Mouse (Mus musculus) intestine, embryonic 14.5 days (tissue): ENCODE data around the gene Tjp3. TPM values are rescaled to one million over a fixed set of nuclear protein-coding genes. Genes with fewer than 3 reads are reported as not detected.
A peak's percentile ranks its signal among the peaks of the same experiment; 100 is the strongest.

Experiments used
- ATAC-seq: fragments of 200-750 bp; cut with Nextera tagmentation; replicated peaks from 2 replicates; pipeline ENCODE4 v1.8.0; 2017; ENCODE audit warnings: low read depth, moderate number of reproducible peaks, moderate TSS enrichment, moderate library complexity; ENCODE audit not compliant: low FRiP score, low TSS enrichment
- DNase-seq: peaks from one replicate; pipeline ENCODE4 v3.0.0-alpha.2; 2018; ENCODE audit warnings: low spot score
- H3K27ac ChIP-seq: fragments of 300-500 bp; sonication (generic); 2 replicates; pipeline ENCODE4 v1.5.1; 2014; ENCODE audit warnings: low read depth, mild to moderate bottlenecking, control low read depth
- H3K27me3 ChIP-seq: fragments of 300-500 bp; sonication (generic); replicated peaks from 2 replicates; pipeline ENCODE4 v1.6.1; 2014; ENCODE audit warnings: low read length, control low read depth; ENCODE audit not compliant: control insufficient read depth, insufficient read depth
- H3K36me3 ChIP-seq: fragments of 300-500 bp; sonication (generic); 2 replicates; pipeline ENCODE4 v1.6.1; 2014; ENCODE audit warnings: low read length, control low read depth; ENCODE audit not compliant: control insufficient read depth, insufficient read depth
- H3K4me1 ChIP-seq: fragments of 300-500 bp; sonication (generic); replicated peaks from 2 replicates; pipeline ENCODE4 v1.6.1; 2014; ENCODE audit warnings: low read length, control low read depth, mixed read lengths; ENCODE audit not compliant: control insufficient read depth, insufficient read depth
- H3K4me2 ChIP-seq: fragments of 300-500 bp; sonication (generic); 2 replicates; pipeline ENCODE4 v1.6.1; 2014; ENCODE audit warnings: low read length
- H3K4me3 ChIP-seq: fragments of 300-500 bp; sonication (generic); 2 replicates; pipeline ENCODE4 v1.5.1; 2014; ENCODE audit warnings: low read depth, low read length, control low read depth, mixed read lengths
- H3K9ac ChIP-seq: fragments of 300-500 bp; sonication (generic); 2 replicates; pipeline ENCODE4 v1.6.1; 2014; ENCODE audit warnings: mild to moderate bottlenecking, low read length
- H3K9me3 ChIP-seq: fragments of 300-500 bp; sonication (generic); 2 replicates; pipeline ENCODE4 v1.6.1; 2016; ENCODE audit warnings: low read length, control low read depth; ENCODE audit not compliant: control insufficient read depth
- WGBS: fragments of 180-500 bp; shearing (Covaris S2); extraction: QIAGEN DNeasy Blood & Tissue Kit; methylation state at CpG from one replicate; pipeline ENCODE4 v1.1.7; 2014; 5-methylcytosine and 5-hydroxymethylcytosine counted together
- polyA plus RNA-seq: library from polyadenylated mRNA; unstranded; fragments of >200 nt; fragmentation: Nextera tagmentation; extraction: Ambion mirVana; gene quantifications from 2 replicates; pipeline ENCODE4 v1.2.1, GENCODE M21; 2014

The Tjp3 gene
- polyA plus RNA-seq, 1 experiment from 2014 or later: 44.4 TPM

- H3K27ac ChIP-seq: no peak overlapping the region
- peak overlapping the region; percentile 20; the same call in 1 of the 2 replicates for H3K4me3 ChIP-seq
- peaks cover 55% of the 10 kb centered on the region for H3K36me3 ChIP-seq
- peak overlapping the region; percentile 27; the same call in 1 of the 2 replicates for H3K9ac ChIP-seq
- WGBS: 47% methylated on average over 16 of the region's 16 CpGs
- no peak for ATAC-seq
- DNase-seq: no peak
- no peaks in the 10 kb centered on the region for H3K27me3 ChIP-seq
- H3K4me2 ChIP-seq: peak overlapping the region; percentile 46
- H3K9me3 ChIP-seq: no peaks in the 10 kb centered on the region
- peaks cover 21% of the 10 kb centered on the region for H3K4me1 ChIP-seq
Measured at GRCm38 (mm10) chr10:81316338-81317060, 25.1 kb upstream of the Tjp3 start.

GRCm38 (mm10) chr10:81315587-81315986 is 24.2 kb upstream of the Tjp3 start:
- Histone ChIP-seq H3K4me1 (peaks cover 21% of the 10 kb centered on the region), H3K4me3 (no peak overlapping the region), H3K9ac (no peak overlapping the region), H3K27ac (no peak overlapping the region), H3K36me3 (peaks cover 64% of the 10 kb centered on the region), H3K27me3 (no peaks in the 10 kb centered on the region), H3K9me3 (no peaks in the 10 kb centered on the region), H3K4me2 (no peak overlapping the region)
- WGBS: 93% methylated on average over 16 of the region's 16 CpGs
- DNase-seq: no peak
- ATAC-seq: no peak

DNA sequence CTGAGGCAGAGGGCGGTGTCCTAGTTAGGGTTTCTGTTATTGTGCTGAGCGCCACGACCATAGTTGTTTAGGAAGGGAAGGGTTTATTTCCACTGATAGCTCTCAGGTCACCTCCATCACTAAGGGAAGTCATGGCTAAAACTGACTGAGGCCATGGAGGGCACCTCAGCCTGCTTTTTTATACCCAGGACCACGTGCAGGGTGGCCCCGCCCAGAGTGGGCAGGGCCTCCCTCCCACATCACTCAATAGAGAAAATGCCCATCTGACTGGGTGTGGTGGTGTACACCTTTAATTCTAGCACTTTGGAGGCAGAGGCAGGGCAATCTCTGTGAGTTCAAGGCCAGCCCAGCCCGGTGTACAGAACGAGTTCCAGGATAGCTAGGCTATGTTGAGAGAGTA is 22.8 kb upstream of the Tjp3 start:
- H3K4me2 ChIP-seq: no peak overlapping the region
- H3K9ac ChIP-seq: no peak overlapping the region
- H3K4me1 ChIP-seq: peaks cover 13% of the 10 kb centered on the region
- no peak overlapping the region for H3K4me3 ChIP-seq
- H3K9me3 ChIP-seq: no peaks in the 10 kb centered on the region
- DNase-seq (no peak), ATAC-seq (no peak)
- H3K27me3 ChIP-seq: no peaks in the 10 kb centered on the region
- H3K36me3 ChIP-seq: peaks cover 78% of the 10 kb centered on the region
- H3K27ac ChIP-seq: no peak overlapping the region
- WGBS: 76% methylated on average over 7 of the region's 7 CpGs

- WGBS: 96% methylated on average over 13 of the region's 13 CpGs
- no peak overlapping the region for H3K4me3 ChIP-seq
- H3K4me1 ChIP-seq: peaks cover 9% of the 10 kb centered on the region
- H3K9me3 ChIP-seq: no peaks in the 10 kb centered on the region
- DNase-seq (no peak), ATAC-seq (no peak)
- no peak overlapping the region for H3K4me2 ChIP-seq
- H3K9ac ChIP-seq: no peak overlapping the region
- H3K36me3 ChIP-seq: peaks cover 84% of the 10 kb centered on the region
- H3K27me3 ChIP-seq: no peaks in the 10 kb centered on the region
- H3K27ac ChIP-seq: no peak overlapping the region
Measured at GRCm38 (mm10) chr10:81313581-81313980, 22.2 kb upstream of the Tjp3 start.

DNA sequence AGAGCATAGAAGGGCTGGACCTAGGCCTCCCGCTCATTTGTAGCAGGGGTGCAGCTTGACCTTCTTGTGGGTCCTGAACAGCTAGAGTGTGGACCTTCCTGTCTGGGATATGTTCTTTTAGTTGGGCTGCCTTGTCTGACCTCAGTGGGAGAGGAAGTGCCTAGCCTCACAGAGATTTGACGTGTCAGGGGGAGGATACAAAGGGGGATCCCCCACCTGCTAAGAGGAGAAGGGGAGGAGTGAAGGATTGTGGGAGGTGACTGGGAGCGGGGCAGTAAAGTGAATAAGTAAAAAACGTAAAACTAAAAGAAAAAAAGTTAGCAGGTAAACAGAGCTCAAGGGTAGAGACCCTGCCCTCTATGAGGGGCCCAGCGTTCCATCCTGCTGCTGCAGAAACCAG is 18.2 kb upstream of the Tjp3 start:
- Histone ChIP-seq H3K36me3 (peaks cover 90% of the 10 kb centered on the region), H3K4me2 (no peak overlapping the region), H3K9ac (no peak overlapping the region), H3K4me1 (no peaks in the 10 kb centered on the region; the same call in 1 of the 2 replicates), H3K4me3 (no peak overlapping the region), H3K27me3 (no peaks in the 10 kb centered on the region), H3K9me3 (no peaks in the 10 kb centered on the region), H3K27ac (no peak overlapping the region)
- DNase-seq (no peak), ATAC-seq (no peak)
- WGBS: 82% methylated on average over 5 of the region's 5 CpGs

DNA sequence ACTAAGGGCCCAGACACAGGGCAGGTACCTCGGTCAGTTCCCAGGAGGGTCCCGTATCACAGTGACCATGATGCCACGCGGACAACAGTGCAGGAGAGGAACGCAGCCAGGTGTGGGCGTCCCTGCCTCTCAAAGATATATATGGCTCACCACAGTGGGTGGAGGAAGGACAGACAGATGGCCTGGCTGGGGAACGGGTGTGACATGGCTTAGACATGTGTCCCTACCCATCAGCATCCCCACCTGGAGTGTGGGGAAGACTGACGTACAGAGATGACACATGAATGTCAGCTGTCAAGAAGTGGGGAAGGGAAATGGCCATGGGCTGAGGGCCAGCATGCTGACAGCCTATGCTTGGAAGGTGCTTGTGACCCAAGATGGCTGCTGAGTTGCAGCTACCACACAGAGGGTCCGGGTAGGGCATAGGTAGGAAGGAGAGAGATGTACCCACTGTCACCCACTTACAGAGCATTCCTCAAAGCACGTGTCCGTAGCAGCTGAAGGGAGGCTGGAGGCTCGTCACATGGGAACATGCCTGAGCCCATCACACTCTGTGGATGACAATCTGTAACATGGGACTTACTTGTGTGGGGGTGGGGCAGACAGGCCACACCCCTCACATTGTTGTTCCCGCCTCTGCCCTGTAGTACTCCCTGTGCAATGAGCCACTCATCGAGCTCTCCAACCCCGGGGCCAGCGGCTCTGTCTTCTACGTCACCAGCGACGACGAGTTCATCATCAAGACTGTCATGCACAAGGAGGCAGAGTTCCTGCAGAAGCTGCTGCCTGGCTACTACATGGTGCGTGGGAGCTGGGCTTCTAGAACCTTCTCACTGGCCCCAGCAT is 15.7 kb upstream of the Tjp3 start:
- Histone ChIP-seq H3K36me3 (peaks cover 64% of the 10 kb centered on the region), H3K4me2 (no peak overlapping the region), H3K4me1 (peaks cover 17% of the 10 kb centered on the region), H3K9ac (no peak overlapping the region), H3K27ac (no peak overlapping the region), H3K4me3 (no peak overlapping the region), H3K9me3 (no peaks in the 10 kb centered on the region), H3K27me3 (no peaks in the 10 kb centered on the region)
- 91% methylated on average over 21 of the region's 21 CpGs for WGBS
- ATAC-seq (no peak), DNase-seq (no peak)

- Histone ChIP-seq H3K27ac (no peak overlapping the region), H3K9me3 (no peaks in the 10 kb centered on the region), H3K4me3 (no peak overlapping the region), H3K4me2 (no peak overlapping the region), H3K9ac (no peak overlapping the region), H3K27me3 (no peaks in the 10 kb centered on the region), H3K36me3 (peaks cover 56% of the 10 kb centered on the region), H3K4me1 (peaks cover 17% of the 10 kb centered on the region)
- DNase-seq: no peak
- WGBS: 94% methylated on average over 12 of the region's 12 CpGs
- no peak for ATAC-seq
Measured at GRCm38 (mm10) chr10:81306173-81306668, 14.8 kb upstream of the Tjp3 start.

DNA sequence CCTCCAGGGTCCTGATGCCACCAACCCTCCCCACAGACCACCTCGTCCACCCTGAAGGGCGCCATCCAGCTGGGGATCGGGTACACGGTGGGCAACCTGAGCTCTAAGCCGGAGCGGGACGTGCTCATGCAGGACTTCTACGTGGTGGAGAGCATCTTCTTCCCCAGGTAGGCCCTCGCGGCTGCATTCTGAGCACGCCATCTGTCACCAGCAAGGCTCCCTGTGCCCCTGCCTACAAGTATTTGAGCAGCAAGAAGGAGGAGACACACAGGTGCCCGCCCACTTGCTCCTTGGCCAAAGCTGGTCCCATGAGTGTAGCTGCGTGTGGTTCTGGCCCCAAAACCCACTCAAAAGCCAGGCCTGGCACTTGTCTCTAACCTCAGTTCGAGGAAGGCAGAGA is 14.3 kb upstream of the Tjp3 start:
- Histone ChIP-seq H3K27me3 (no peaks in the 10 kb centered on the region), H3K4me2 (no peak overlapping the region), H3K9ac (no peak overlapping the region), H3K4me1 (peaks cover 17% of the 10 kb centered on the region), H3K36me3 (peaks cover 50% of the 10 kb centered on the region), H3K4me3 (no peak overlapping the region), H3K27ac (no peak overlapping the region), H3K9me3 (no peaks in the 10 kb centered on the region)
- ATAC-seq: no peak
- no peak for DNase-seq
- WGBS: 96% methylated on average over 14 of the region's 14 CpGs
